8 mouse cellular contexts compared by ENCODE assay signal in the genomic region with DNA sequence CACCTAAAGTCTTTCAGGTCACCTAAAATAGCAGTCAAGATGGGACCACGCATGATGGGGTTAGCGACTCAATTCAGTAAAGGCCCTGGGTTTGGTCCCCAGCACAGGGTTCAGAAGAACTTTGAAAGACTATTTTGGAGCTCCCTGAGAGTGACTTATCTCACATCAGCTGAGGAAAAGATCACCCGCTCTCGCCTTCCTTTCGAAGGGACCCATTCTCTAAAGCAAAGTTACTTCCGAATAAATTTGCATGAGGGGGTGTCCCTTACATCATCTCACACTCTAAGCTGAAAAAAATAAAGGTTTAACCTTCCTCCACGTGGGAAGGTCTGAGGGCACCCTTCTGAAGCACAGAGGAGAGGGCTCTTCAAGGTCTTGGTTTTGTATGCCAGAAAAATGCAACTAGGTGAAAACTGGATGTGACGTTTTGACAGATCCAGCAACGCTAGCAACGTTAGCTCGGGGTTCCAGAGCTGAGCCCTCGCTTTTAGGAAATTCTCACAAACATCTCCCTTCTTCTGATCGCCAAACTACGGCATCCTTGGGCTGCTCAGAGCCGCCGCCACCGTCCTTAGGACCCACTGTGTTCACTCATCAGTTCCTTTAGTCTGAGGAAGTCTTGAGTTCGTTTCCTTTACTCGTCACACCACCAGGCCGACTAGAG. TPM values are rescaled to one million over a fixed set of nuclear protein-coding genes. Genes with fewer than 3 reads are reported as not detected.
DNase-seq lines count a peak whose midpoint lies in the region; ATAC-seq and TF ChIP-seq lines count a peak whose summit lies in the region.

No protein-coding gene starts in this region.

- no peaks in the 10 kb centered on the region for H3K36me3 ChIP-seq in embryonic facial prominence, embryonic 14.5 days (ENCODE audit: control insufficient read depth, insufficient read depth, low read length)
- no peaks in the 10 kb centered on the region for H3K36me3 ChIP-seq in limb, embryonic 11.5 days (ENCODE audit: control insufficient read depth, insufficient read depth, low read length)
- H3K36me3 ChIP-seq in neural tube, embryonic 11.5 days (ENCODE audit: control insufficient read depth, insufficient read depth, low read length), result no peaks in the 10 kb centered on the region

- H3K27ac ChIP-seq in layer of hippocampus, adult 2 months, result peak overlapping the region; percentile 97
- no peak overlapping the region for H3K27ac ChIP-seq in embryonic facial prominence, embryonic 14.5 days (replicated peaks; ENCODE audit: low read depth, low read length)
- no peak overlapping the region for H3K27ac ChIP-seq in limb, embryonic 11.5 days (replicated peaks; ENCODE audit: low read depth, low read length)
- no peak overlapping the region for H3K27ac ChIP-seq in neural tube, embryonic 11.5 days (ENCODE audit: low read depth, low read length)

- peak overlapping the region; percentile 97 for H3K4me3 ChIP-seq in layer of hippocampus, adult 2 months
- H3K4me3 ChIP-seq in embryonic facial prominence, embryonic 14.5 days (ENCODE audit: low read depth, low read length), result peak overlapping the region; percentile 68
- peak overlapping the region; percentile 57 for H3K4me3 ChIP-seq in limb, embryonic 11.5 days (ENCODE audit: low read depth, low read length)
- peak overlapping the region; percentile 51 for H3K4me3 ChIP-seq in neural tube, embryonic 11.5 days (ENCODE audit: low read depth, low read length)

- H3K4me2 ChIP-seq in embryonic facial prominence, embryonic 14.5 days (ENCODE audit: low read depth, low read length), result peak overlapping the region; percentile 80
- peak overlapping the region; percentile 38 for H3K4me2 ChIP-seq in limb, embryonic 11.5 days (ENCODE audit: low read depth, severe bottlenecking)
- H3K4me2 ChIP-seq in neural tube, embryonic 11.5 days (ENCODE audit: low read depth), result peak overlapping the region; percentile 53

- H3K4me1 ChIP-seq in embryonic facial prominence, embryonic 14.5 days (ENCODE audit: control insufficient read depth, insufficient read depth, low read length), result peaks cover 9% of the 10 kb centered on the region; the same call in 1 of the 2 replicates
- H3K4me1 ChIP-seq in limb, embryonic 11.5 days (ENCODE audit: control insufficient read depth, insufficient read depth, low read length), result peaks cover 2% of the 10 kb centered on the region; the same call in 1 of the 2 replicates
- H3K4me1 ChIP-seq in neural tube, embryonic 11.5 days (ENCODE audit: control insufficient read depth, insufficient read depth, low read length), result peaks cover 4% of the 10 kb centered on the region; the same call in 1 of the 2 replicates

- H3K9me3 ChIP-seq in embryonic facial prominence, embryonic 14.5 days (ENCODE audit: control insufficient read depth, low read length), result no peaks in the 10 kb centered on the region
- no peaks in the 10 kb centered on the region for H3K9me3 ChIP-seq in limb, embryonic 11.5 days (ENCODE audit: control insufficient read depth, low read length)
- H3K9me3 ChIP-seq in neural tube, embryonic 11.5 days (ENCODE audit: control insufficient read depth, low read length), result no peaks in the 10 kb centered on the region

- ATAC-seq in embryonic facial prominence, embryonic 14.5 days (ENCODE audit: low read depth), result no peak
- no peak for ATAC-seq in limb, embryonic 11.5 days (ENCODE audit: insufficient number of reproducible peaks, low FRiP score, low TSS enrichment, low read depth)
- no peak for ATAC-seq in neural tube, embryonic 11.5 days (ENCODE audit: insufficient read depth, low FRiP score, low TSS enrichment)

- 21% methylated on average over 20 of the region's 20 CpGs for WGBS in embryonic facial prominence, embryonic 14.5 days
- WGBS in limb, embryonic 11.5 days, result 15% methylated on average over 20 of the region's 20 CpGs
- 20% methylated on average over 20 of the region's 20 CpGs for WGBS in neural tube, embryonic 11.5 days

- peak overlapping the region; percentile 65 for H3K9ac ChIP-seq in embryonic facial prominence, embryonic 14.5 days (ENCODE audit: low read depth, low read length)
- H3K9ac ChIP-seq in limb, embryonic 11.5 days (ENCODE audit: low read length), result peak overlapping the region; percentile 56; the same call in 1 of the 2 replicates
- H3K9ac ChIP-seq in neural tube, embryonic 11.5 days (ENCODE audit: low read length), result 0 out of 2 replicates have a peak overlapping the region, but pooled peaks have one; percentile 27

- DNase-seq in layer of hippocampus, adult 2 months (ENCODE audit: low spot score in 2 of 2), result no peak
- DNase-seq in layer of hippocampus, adult 18-20 months (ENCODE audit: low spot score in 2 of 2), result no peak
- DNase-seq in embryonic facial prominence, embryonic 14.5 days (ENCODE audit: low spot score), result no peak
- no peak for DNase-seq in limb, embryonic 11.5 days (ENCODE audit: low spot score)
- DNase-seq in neural tube, embryonic 11.5 days (ENCODE audit: low spot score), result no peak
- DNase-seq in adrenal gland, postnatal 14 days, result no peak
- DNase-seq in left cerebral cortex, postnatal 14 days (ENCODE audit: low spot score in 2 of 2), result no peak
- no peak for DNase-seq in embryo, embryonic 10 days (ENCODE audit: low spot score)

- intact Hi-C loops in left cerebral cortex, postnatal 14 days (cut with DNase I), result no loop called here

- TF ChIP-seq CTCF in layer of hippocampus, adult 2 months (conservative IDR thresholded peaks at IDR 0.05), result peak; percentile 22; the same call in 1 of the 2 replicates

- H3K27me3 ChIP-seq in embryonic facial prominence, embryonic 14.5 days (replicated peaks; ENCODE audit: control insufficient read depth, insufficient read depth, low read length), result peaks cover 48% of the 10 kb centered on the region
- peaks cover 22% of the 10 kb centered on the region for H3K27me3 ChIP-seq in limb, embryonic 11.5 days (ENCODE audit: control insufficient read depth, insufficient read depth, low read length)
- H3K27me3 ChIP-seq in neural tube, embryonic 11.5 days (ENCODE audit: control insufficient read depth, insufficient read depth, low read length), result peaks cover 46% of the 10 kb centered on the region

RNA-seq across cellular contexts. Expression of gene Zpbp2, which starts 0.5 kb away (rescaled TPM):
- not detected for total RNA-seq in layer of hippocampus, adult 2 months (2021)
- total RNA-seq in layer of hippocampus, adult 18-20 months (2021), result not detected
- 0.21 TPM in 1 of 2 replicates, not detected in the other for polyA plus RNA-seq in embryonic facial prominence, embryonic 14.5 days (2014; fragmentation: Nextera tagmentation; extraction: Ambion mirVana)
- polyA plus RNA-seq in limb, embryonic 11.5 days (2014; fragmentation: Nextera tagmentation; extraction: Ambion mirVana), result 0.45 and 1.2 TPM in 2 replicates
- 0.16 TPM in 1 of 2 replicates, not detected in the other for polyA plus RNA-seq in neural tube, embryonic 11.5 days (2014; fragmentation: Nextera tagmentation; extraction: Ambion mirVana)
- total RNA-seq in adrenal gland, postnatal 14 days (2021), result not detected in 2 replicates
- not detected for total RNA-seq in left cerebral cortex, postnatal 14 days (2021)

RNA-seq across cellular contexts. Expression of gene Ikzf3, which starts 4.6 kb away (rescaled TPM):
- total RNA-seq in layer of hippocampus, adult 2 months (2021), result under 1 TPM in 1 of 2 experiments, not detected in 1; 0.20 TPM
- total RNA-seq in layer of hippocampus, adult 18-20 months (2021), result not detected
- polyA plus RNA-seq in embryonic facial prominence, embryonic 14.5 days (2014; fragmentation: Nextera tagmentation; extraction: Ambion mirVana), result 0.18 and 0.21 TPM in 2 replicates
- polyA plus RNA-seq in limb, embryonic 11.5 days (2014; fragmentation: Nextera tagmentation; extraction: Ambion mirVana), result 0.07 TPM in 1 of 2 replicates, not detected in the other
- polyA plus RNA-seq in neural tube, embryonic 11.5 days (2014; fragmentation: Nextera tagmentation; extraction: Ambion mirVana), result not detected in 2 replicates
- 3.3 and 14.3 TPM in 2 replicates for total RNA-seq in adrenal gland, postnatal 14 days (2021)
- under 1 TPM; 0.21 to 0.62 TPM for total RNA-seq in left cerebral cortex, postnatal 14 days (2021)

RNA-seq across cellular contexts. Expression of gene Ormdl3, which starts 36.7 kb away (rescaled TPM):
- 10 to 100 TPM; 51.1 to 55.8 TPM for total RNA-seq in layer of hippocampus, adult 2 months (2021)
- total RNA-seq in layer of hippocampus, adult 18-20 months (2021), result 10 to 100 TPM; 59.2 to 60.6 TPM
- polyA plus RNA-seq in embryonic facial prominence, embryonic 14.5 days (2014; fragmentation: Nextera tagmentation; extraction: Ambion mirVana), result 12.6 and 13.6 TPM in 2 replicates
- 9.6 and 10.1 TPM in 2 replicates for polyA plus RNA-seq in limb, embryonic 11.5 days (2014; fragmentation: Nextera tagmentation; extraction: Ambion mirVana)
- polyA plus RNA-seq in neural tube, embryonic 11.5 days (2014; fragmentation: Nextera tagmentation; extraction: Ambion mirVana), result 11.1 and 14.5 TPM in 2 replicates
- 141 and 150 TPM in 2 replicates for total RNA-seq in adrenal gland, postnatal 14 days (2021)
- 10 to 100 TPM; 44.6 to 49.4 TPM for total RNA-seq in left cerebral cortex, postnatal 14 days (2021)

RNA-seq across cellular contexts. Expression of gene Lrrc3c, which starts 47.6 kb away (rescaled TPM):
- total RNA-seq in layer of hippocampus, adult 2 months (2021), result not detected
- not detected for total RNA-seq in layer of hippocampus, adult 18-20 months (2021)
- not detected in 2 replicates for polyA plus RNA-seq in embryonic facial prominence, embryonic 14.5 days (2014; fragmentation: Nextera tagmentation; extraction: Ambion mirVana)
- not detected in 2 replicates for polyA plus RNA-seq in limb, embryonic 11.5 days (2014; fragmentation: Nextera tagmentation; extraction: Ambion mirVana)
- polyA plus RNA-seq in neural tube, embryonic 11.5 days (2014; fragmentation: Nextera tagmentation; extraction: Ambion mirVana), result not detected in 2 replicates
- not detected in 2 replicates for total RNA-seq in adrenal gland, postnatal 14 days (2021)
- not detected for total RNA-seq in left cerebral cortex, postnatal 14 days (2021)
